Mouse (Mus musculus): Measurements from ENCODE around the gene Ntng1.

- TF ChIP-seq POLR2A (IDR thresholded peaks at IDR 0.05; ENCODE audit: control insufficient read depth, low read depth, low read length) = no peak
- no peak for TF ChIP-seq CTCF (IDR thresholded peaks at IDR 0.05; ENCODE audit: control insufficient read depth, insufficient read depth, insufficient replicate concordance, low read depth, low read length)
Measured at GRCm38 (mm10) chr3:110055433-110055832, 88.4 kb downstream of the Ntng1 start.

Measured in testis, adult 2 months (tissue).